Mouse (Mus musculus) T-cell, adult 2 months (primary cell): ENCODE results near the gene Akt3.

ENCODE experiments used
- DNase-seq: peaks from one replicate; pipeline ENCODE4 v3.0.0; 2022; ENCODE audit warnings: low spot score

Akt3 gene

GRCm38 (mm10) chr1:177051366-177051963 is 206.5 kb downstream of the Akt3 start:
- DNase-seq, result no peak

GRCm38 (mm10) chr1:177048773-177049172 is 209.2 kb downstream of the Akt3 start:
- no peak for DNase-seq

- DNase-seq, result no peak
These were observed 211.0 kb downstream of the Akt3 start for GRCm38 (mm10) chr1:177046963-177047362.

DNA sequence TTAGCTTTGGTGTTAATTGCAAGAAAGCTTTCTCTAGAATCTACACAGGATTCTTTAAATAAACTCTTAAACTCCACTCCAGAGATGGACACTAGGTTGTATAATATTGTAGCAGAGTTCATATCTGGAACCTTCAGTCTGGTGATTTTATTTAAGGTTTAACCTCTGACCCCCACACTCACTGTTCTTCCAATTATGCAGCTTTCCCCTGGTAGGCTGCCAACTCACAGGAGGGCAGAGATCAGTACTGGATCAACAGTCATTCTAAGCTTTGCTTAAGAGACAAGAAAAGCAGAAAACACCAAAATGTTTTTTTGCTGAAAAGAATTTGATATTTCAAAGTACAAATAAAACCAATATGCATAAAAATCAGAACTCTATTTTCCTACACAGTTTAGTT is 212.1 kb downstream of the Akt3 start:
- no peak for DNase-seq

- DNase-seq, result no peak
These were observed 217.9 kb downstream of the Akt3 start for GRCm38 (mm10) chr1:177040058-177040457.

DNA sequence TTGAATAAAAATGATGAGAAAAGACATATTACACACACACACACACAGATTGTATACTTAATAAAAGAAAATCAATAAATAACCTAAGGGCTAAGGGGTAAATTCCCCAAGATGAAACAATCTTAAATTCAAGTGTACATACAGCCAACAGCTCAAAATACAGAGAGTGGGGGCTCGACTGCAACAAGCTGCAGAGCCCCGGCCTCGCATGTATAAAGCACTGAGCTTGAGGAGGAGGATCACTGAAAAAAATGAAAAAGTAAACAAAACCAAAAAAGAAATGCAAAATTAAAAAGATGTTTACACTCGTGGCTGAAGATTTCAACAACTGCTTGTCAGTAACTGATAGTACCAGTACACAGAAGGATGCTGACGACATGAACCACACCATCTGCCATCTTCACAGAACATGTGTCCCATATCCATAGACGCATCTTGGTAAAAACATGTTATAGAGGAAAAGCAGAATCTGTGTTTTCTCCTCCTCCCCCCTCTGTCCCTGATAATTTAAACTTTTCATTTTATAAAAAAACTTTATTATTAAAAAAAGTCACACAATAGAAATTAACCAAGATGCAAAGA is 218.8 kb downstream of the Akt3 start:
- DNase-seq, result no peak

GRCm38 (mm10) chr1:177038383-177038782 is 219.6 kb downstream of the Akt3 start:
- DNase-seq, result no peak

DNA sequence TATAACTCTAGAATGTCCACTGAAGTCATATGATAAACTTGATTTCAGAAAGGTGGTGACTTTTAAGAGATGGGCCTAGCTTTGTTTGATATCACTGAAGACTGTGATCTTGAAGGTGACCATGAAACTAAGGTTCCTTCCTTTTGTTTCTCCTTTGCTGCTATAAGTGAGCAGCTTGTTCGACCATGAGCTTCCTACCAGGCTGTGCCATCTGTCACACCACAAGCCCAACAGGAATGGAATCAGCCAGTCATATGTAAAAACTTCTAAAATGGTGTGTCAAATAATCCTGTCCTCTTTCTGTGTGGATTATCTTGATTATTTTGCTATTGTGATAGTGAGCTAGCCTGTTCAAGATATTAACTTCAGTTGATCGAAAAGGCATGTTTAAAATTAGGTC is 222.5 kb downstream of the Akt3 start:
- no peak for DNase-seq

DNA sequence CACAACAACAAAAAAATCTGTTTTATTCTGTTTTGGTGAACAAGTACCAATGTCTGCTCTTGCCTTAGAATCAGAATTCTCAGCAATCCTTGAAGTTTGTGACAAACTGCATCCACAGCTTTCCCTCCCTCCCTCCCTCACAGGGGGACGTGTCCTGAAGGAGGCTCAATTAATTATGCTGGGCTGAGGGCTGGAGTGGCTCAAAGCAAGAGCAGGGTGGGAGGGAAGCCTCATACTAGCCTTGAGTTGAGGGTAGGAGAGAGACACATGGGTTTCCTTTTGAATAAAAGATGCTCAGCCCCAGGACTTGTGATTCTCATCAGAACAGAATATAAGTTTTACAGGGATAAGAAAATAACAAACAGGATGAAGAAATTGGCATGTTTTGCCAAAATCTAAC is 225.8 kb downstream of the Akt3 start:
- no peak for DNase-seq

DNA sequence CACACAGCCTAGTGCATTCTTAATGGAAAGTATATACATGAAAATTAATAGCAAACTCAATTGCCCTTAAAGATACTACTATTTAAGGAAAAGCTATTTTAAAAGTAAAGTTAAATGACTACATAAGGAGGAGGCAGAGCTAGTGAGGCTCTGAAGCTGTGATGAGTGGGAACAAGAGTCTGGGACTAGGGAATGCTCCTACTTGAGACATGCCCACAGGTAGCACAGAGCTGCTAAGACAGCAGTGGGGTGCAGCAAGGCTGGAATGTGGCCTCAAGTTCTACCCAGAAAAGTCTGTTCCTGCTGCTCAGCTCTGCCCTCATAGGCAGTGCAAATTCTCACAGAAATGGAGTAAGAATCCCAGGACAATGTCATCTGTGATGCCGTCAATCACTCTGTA is 226.8 kb downstream of the Akt3 start:
- no peak for DNase-seq

- DNase-seq, result no peak
These were observed 227.3 kb downstream of the Akt3 start for GRCm38 (mm10) chr1:177030669-177031068.

- DNase-seq, result no peak
These were observed 229.0 kb downstream of the Akt3 start for GRCm38 (mm10) chr1:177029032-177029431.

GRCm38 (mm10) chr1:177027706-177028105 is 230.3 kb downstream of the Akt3 start:
- DNase-seq, result no peak

GRCm38 (mm10) chr1:177022751-177023150 is 235.3 kb downstream of the Akt3 start:
- no peak for DNase-seq

- no peak for DNase-seq
These were observed 238.3 kb downstream of the Akt3 start for GRCm38 (mm10) chr1:177019668-177020067.

GRCm38 (mm10) chr1:177018750-177019149 is 239.3 kb downstream of the Akt3 start:
- DNase-seq, result no peak

GRCm38 (mm10) chr1:177016729-177017128 is 241.3 kb downstream of the Akt3 start:
- no peak for DNase-seq

- no peak for DNase-seq
These were observed 242.1 kb downstream of the Akt3 start for GRCm38 (mm10) chr1:177015917-177016316.

GRCm38 (mm10) chr1:177014921-177015439 is 243.0 kb downstream of the Akt3 start:
- DNase-seq, result no peak

DNA sequence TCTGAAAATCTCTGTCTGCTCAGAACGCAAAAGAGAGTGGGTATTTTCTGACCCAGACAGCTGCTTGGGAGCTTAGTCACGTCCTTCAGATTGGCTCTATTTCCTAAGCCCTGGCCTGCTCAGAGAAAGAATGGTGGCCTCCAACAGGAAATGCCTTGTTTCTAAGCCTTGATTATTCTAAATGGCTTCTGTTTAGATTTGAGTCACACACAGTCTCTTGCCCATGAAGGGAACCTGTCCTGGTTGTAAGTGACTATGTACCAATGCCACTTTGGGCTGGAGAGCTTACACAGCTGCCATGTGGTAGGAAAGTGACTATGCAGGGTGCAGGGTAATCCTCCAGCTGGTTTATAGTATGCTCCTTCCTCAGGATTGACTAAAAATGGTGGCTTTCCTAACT is 243.7 kb downstream of the Akt3 start:
- no peak for DNase-seq

DNA sequence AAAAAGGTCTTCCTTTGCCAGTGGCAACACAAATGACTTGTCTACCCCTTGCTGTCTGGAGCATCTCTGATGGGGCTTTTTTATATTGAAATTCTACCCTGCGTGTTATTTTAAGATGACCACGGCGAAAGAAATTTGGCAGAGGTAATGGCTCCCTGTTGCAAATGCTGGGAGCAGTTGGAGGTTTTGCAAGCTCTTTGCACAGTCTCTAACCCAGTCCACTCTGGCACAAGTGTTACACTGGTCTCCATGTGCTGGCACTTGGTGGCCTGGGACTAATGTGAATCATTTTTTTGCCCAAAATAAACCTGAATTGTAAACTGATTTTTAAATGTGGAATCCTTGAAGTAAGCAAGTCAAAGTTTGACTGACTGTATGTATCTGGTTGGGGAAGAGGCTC is 244.2 kb downstream of the Akt3 start:
- DNase-seq, result no peak

- no peak for DNase-seq
These were observed 244.7 kb downstream of the Akt3 start for GRCm38 (mm10) chr1:177013313-177013712.

GRCm38 (mm10) chr1:177012774-177013173 is 245.2 kb downstream of the Akt3 start:
- no peak for DNase-seq

DNA sequence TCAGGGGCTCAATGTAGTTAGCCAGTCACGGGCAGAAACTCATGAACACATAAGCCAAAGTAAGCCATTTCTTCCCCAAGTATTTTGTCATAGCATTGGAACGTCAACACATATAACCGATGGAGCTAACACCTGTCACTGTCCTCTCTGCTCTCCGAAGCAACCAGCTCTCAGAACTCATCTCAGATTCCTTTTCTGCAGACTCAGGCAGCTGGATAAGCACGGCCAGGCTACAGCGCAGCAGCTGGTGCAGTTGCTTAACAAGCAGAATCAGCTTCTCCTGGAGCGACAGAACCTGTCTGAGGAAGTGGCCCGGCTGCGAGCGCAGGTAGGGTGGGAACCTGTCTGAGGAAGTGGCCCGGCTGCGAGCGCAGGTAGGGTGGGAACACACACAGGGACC is 246.3 kb downstream of the Akt3 start:
- DNase-seq, result no peak
